Mouse (Mus musculus): ENCODE results near the gene Tlr4. TPM values are rescaled to one million over a fixed set of nuclear protein-coding genes. Genes with fewer than 3 reads are reported as not detected.

Tlr4 gene
- polyA plus RNA-seq, 1 experiment from 2014 or later: 1.1 TPM

DNA sequence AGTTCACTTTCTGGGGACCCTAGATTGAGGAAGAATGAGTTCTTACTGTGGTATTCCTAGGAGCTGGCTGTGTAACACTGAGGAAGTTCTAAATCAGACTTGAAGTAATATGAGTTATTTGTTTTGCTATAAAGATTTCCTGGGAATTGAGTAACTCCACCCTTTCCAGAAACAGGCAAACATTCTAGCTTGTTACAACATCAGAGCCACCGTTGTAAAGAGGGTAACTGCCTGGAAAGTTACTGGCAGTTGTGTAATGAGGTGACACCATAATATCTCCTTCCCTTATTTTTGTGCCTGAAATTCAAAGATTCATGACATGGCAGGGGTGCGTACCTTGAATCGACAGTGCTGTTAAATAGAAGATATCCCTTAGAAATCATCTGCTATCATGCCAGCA, 24.6 kb downstream of the Tlr4 start:
- no peak overlapping the region for H3K4me2 ChIP-seq (replicated peaks)
- H3K9me3 ChIP-seq: no peaks in the 10 kb centered on the region
- H3K9ac ChIP-seq: no peak overlapping the region
- H3K4me3 ChIP-seq: no peak overlapping the region
- no peaks in the 10 kb centered on the region for H3K4me1 ChIP-seq
- 86% methylated on average over 3 of the region's 3 CpGs for WGBS
- ATAC-seq (ENCODE audit: low FRiP score, low read depth): no peak
- H3K27ac ChIP-seq: no peak overlapping the region
- H3K36me3 ChIP-seq: no peaks in the 10 kb centered on the region
- H3K27me3 ChIP-seq (replicated peaks): no peaks in the 10 kb centered on the region

GRCm38 (mm10) chr4:66856992-66857391, 29.6 kb downstream of the Tlr4 start:
- Histone ChIP-seq H3K9ac (no peak overlapping the region), H3K4me1 (no peaks in the 10 kb centered on the region), H3K36me3 (no peaks in the 10 kb centered on the region), H3K9me3 (no peaks in the 10 kb centered on the region), H3K27me3 (replicated peaks) (no peaks in the 10 kb centered on the region), H3K27ac (no peak overlapping the region), H3K4me2 (replicated peaks) (no peak overlapping the region), H3K4me3 (no peak overlapping the region)
- 91% methylated on average over 1 of the region's 1 CpGs for WGBS
- ATAC-seq (ENCODE audit: low FRiP score, low read depth): no peak

DNA sequence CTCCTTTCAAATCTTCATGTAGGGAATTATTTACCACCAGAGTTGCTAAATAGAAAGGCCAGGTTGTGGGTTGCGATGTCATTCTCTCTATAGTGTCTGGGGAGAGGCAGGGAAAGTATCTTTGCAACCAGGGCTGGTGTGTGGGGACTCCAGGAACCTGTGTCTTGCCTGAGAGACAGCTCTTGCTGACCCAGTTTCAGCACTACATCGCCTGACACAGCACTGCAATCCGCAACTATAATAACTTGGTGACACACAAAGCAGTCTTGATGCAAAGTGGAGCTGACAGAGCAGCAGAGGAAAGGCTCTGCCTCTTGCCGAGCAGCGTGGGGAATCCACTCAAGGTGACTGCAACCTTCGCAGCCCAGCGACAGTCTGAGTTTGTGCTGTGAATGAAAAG, 42.5 kb downstream of the Tlr4 start:
- no peak for ATAC-seq (ENCODE audit: low FRiP score, low read depth)
- H3K9me3 ChIP-seq: no peaks in the 10 kb centered on the region
- no peaks in the 10 kb centered on the region for H3K36me3 ChIP-seq
- 70% methylated on average over 7 of the region's 7 CpGs for WGBS
- no peaks in the 10 kb centered on the region for H3K4me1 ChIP-seq
- no peaks in the 10 kb centered on the region for H3K27me3 ChIP-seq (replicated peaks)
- no peak overlapping the region for H3K27ac ChIP-seq
- no peak overlapping the region for H3K9ac ChIP-seq
- no peak overlapping the region for H3K4me3 ChIP-seq
- no peak overlapping the region for H3K4me2 ChIP-seq (replicated peaks)

GRCm38 (mm10) chr4:66872026-66872425, 44.6 kb downstream of the Tlr4 start:
- no peak for ATAC-seq (ENCODE audit: low FRiP score, low read depth)
- WGBS: 90% methylated on average over 5 of the region's 5 CpGs
- Histone ChIP-seq H3K4me2 (replicated peaks) (no peak overlapping the region), H3K9ac (no peak overlapping the region), H3K4me1 (no peaks in the 10 kb centered on the region), H3K36me3 (no peaks in the 10 kb centered on the region), H3K27ac (no peak overlapping the region), H3K4me3 (no peak overlapping the region), H3K9me3 (no peaks in the 10 kb centered on the region), H3K27me3 (replicated peaks) (no peaks in the 10 kb centered on the region)

DNA sequence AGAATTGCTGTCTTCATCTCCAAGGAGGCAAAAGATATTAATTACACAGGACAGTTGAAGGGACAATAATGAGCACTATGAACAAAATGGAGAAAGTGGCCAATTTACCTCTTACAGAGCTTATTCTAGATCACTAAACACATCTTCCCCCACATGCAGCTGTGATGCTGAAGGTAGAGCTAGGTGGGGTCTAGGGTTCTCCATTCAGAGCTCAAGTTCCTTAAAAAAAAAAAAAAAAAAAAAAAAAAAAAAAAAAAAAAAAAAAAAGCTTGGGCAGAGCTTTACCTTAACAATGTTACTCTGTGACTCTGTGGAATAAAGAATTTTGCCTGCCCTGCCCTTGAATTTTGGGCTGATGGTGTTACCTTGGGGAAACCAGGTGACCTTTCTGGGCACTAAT, 46.0 kb downstream of the Tlr4 start:
- no peak overlapping the region for H3K27ac ChIP-seq
- no peaks in the 10 kb centered on the region for H3K36me3 ChIP-seq
- H3K4me2 ChIP-seq (replicated peaks): no peak overlapping the region
- ATAC-seq (ENCODE audit: low FRiP score, low read depth): no peak
- H3K9ac ChIP-seq: no peak overlapping the region
- H3K4me3 ChIP-seq: no peak overlapping the region
- H3K27me3 ChIP-seq (replicated peaks): no peaks in the 10 kb centered on the region
- no peaks in the 10 kb centered on the region for H3K9me3 ChIP-seq
- no peaks in the 10 kb centered on the region for H3K4me1 ChIP-seq

DNA sequence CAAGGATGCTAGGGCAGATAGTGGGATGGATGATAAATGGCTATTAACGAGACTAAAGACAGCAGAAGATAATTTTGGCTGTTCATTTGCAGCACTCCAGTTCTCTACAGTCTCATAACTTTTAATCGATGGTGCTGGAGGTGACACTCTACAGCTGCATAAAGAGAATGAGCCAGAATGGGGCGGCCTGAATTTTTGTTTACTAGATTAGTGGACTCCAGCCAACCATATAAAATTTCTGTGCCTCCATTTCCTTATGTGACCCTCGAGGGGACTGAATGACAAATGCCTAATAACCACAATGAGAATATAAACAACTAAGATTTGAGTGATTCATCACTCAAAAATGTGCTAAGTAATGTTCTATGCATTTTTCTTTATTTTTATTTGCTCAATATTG, 48.4 kb downstream of the Tlr4 start:
- 81% methylated on average over 4 of the region's 4 CpGs for WGBS
- no peaks in the 10 kb centered on the region for H3K9me3 ChIP-seq
- H3K27me3 ChIP-seq (replicated peaks): no peaks in the 10 kb centered on the region

DNA sequence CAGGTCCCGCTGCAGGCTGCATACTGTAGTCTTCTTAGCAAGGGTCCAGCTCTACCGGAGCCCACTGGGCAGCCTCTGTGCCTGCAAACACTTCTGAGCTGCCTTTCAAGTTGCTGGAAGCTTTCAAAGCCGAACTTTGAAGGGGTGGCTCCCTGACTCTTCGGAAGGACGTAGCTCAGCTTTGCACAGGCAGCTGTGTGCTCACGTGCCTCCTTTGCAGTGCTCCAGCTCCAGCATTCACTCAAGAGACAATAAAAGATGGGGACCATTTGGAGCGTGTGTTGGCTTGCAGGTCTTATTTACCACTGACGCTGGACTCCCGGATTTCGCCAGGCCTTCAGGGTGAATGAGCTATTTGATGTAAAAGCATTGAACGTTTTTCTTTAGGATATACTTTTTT, 50.2 kb downstream of the Tlr4 start:
- Histone ChIP-seq H3K27ac (no peak overlapping the region), H3K4me1 (no peaks in the 10 kb centered on the region), H3K27me3 (replicated peaks) (no peaks in the 10 kb centered on the region), H3K36me3 (no peaks in the 10 kb centered on the region), H3K9me3 (no peaks in the 10 kb centered on the region), H3K4me3 (no peak overlapping the region), H3K9ac (no peak overlapping the region), H3K4me2 (replicated peaks) (no peak overlapping the region)
- no peak for ATAC-seq (ENCODE audit: low FRiP score, low read depth)
- 57% methylated on average over 11 of the region's 11 CpGs for WGBS

More for the DNA sequence above, 48.4 kb downstream of the Tlr4 start:
- Histone ChIP-seq H3K4me1 (no peaks in the 10 kb centered on the region), H3K4me2 (replicated peaks) (no peak overlapping the region), H3K36me3 (no peaks in the 10 kb centered on the region), H3K27ac (no peak overlapping the region), H3K4me3 (no peak overlapping the region), H3K9ac (no peak overlapping the region)
- ATAC-seq (ENCODE audit: low FRiP score, low read depth): no peak

DNA sequence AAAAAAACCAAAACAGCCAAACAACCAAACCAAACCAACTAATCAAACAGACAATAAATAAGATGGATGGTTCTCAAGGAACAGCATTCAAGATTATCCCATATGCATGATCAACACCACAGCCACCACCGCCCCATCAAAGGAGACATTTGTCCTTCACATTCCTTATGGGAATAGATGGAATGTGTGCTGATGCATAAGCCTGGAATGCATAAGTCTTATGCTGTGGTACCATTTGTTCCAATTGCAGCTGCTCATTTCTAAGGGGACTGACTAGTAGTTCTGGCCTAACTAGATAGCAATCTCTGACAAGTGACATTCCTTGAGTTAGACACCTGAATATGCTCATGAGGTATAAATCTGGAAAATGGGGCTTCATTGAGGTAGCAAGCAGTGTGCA, 54.1 kb downstream of the Tlr4 start:
- no peak for ATAC-seq (ENCODE audit: low FRiP score, low read depth)
- H3K4me3 ChIP-seq: no peak overlapping the region
- 92% methylated on average over 1 of the region's 1 CpGs for WGBS
- no peaks in the 10 kb centered on the region for H3K4me1 ChIP-seq
- no peaks in the 10 kb centered on the region for H3K36me3 ChIP-seq
- H3K9me3 ChIP-seq: no peaks in the 10 kb centered on the region
- no peak overlapping the region for H3K27ac ChIP-seq
- no peak overlapping the region for H3K4me2 ChIP-seq (replicated peaks)
- no peaks in the 10 kb centered on the region for H3K27me3 ChIP-seq (replicated peaks)
- H3K9ac ChIP-seq: no peak overlapping the region

- no peaks in the 10 kb centered on the region for H3K27me3 ChIP-seq (replicated peaks)
- WGBS: 89% methylated on average over 5 of the region's 5 CpGs
- no peaks in the 10 kb centered on the region for H3K9me3 ChIP-seq
- no peak for ATAC-seq (ENCODE audit: low FRiP score, low read depth)
- H3K9ac ChIP-seq: no peak overlapping the region
- H3K4me3 ChIP-seq: no peak overlapping the region
- H3K27ac ChIP-seq: no peak overlapping the region
- no peak overlapping the region for H3K4me2 ChIP-seq (replicated peaks)
- no peaks in the 10 kb centered on the region for H3K36me3 ChIP-seq
- no peaks in the 10 kb centered on the region for H3K4me1 ChIP-seq
Observed at GRCm38 (mm10) chr4:66883264-66883663, 55.9 kb downstream of the Tlr4 start.

- Histone ChIP-seq H3K9ac (no peak overlapping the region), H3K4me2 (replicated peaks) (no peak overlapping the region), H3K36me3 (no peaks in the 10 kb centered on the region), H3K27ac (no peak overlapping the region), H3K4me1 (no peaks in the 10 kb centered on the region), H3K4me3 (no peak overlapping the region), H3K27me3 (replicated peaks) (no peaks in the 10 kb centered on the region), H3K9me3 (no peaks in the 10 kb centered on the region)
- no peak for ATAC-seq (ENCODE audit: low FRiP score, low read depth)
- 55% methylated on average over 2 of the region's 2 CpGs for WGBS
Observed at GRCm38 (mm10) chr4:66894547-66894946, 67.2 kb downstream of the Tlr4 start.

GRCm38 (mm10) chr4:66894981-66895380, 67.6 kb downstream of the Tlr4 start:
- no peaks in the 10 kb centered on the region for H3K4me1 ChIP-seq

GRCm38 (mm10) chr4:66900126-66900525, 72.7 kb downstream of the Tlr4 start:
- no peaks in the 10 kb centered on the region for H3K4me1 ChIP-seq
- H3K9me3 ChIP-seq: no peaks in the 10 kb centered on the region
- no peak overlapping the region for H3K4me2 ChIP-seq (replicated peaks)
- H3K27ac ChIP-seq: no peak overlapping the region
- ATAC-seq (ENCODE audit: low FRiP score, low read depth): no peak
- H3K9ac ChIP-seq: no peak overlapping the region
- no peak overlapping the region for H3K4me3 ChIP-seq
- no peaks in the 10 kb centered on the region for H3K36me3 ChIP-seq
- H3K27me3 ChIP-seq (replicated peaks): no peaks in the 10 kb centered on the region

More at GRCm38 (mm10) chr4:66894981-66895380, 67.6 kb downstream of the Tlr4 start:
- WGBS: 87% methylated on average over 7 of the region's 7 CpGs
- no peak for ATAC-seq (ENCODE audit: low FRiP score, low read depth)
- H3K9ac ChIP-seq: no peak overlapping the region
- H3K36me3 ChIP-seq: no peaks in the 10 kb centered on the region
- H3K4me2 ChIP-seq (replicated peaks): no peak overlapping the region
- H3K27ac ChIP-seq: no peak overlapping the region
- H3K9me3 ChIP-seq: no peaks in the 10 kb centered on the region
- no peak overlapping the region for H3K4me3 ChIP-seq
- H3K27me3 ChIP-seq (replicated peaks): no peaks in the 10 kb centered on the region

- no peak overlapping the region for H3K9ac ChIP-seq
Observed at GRCm38 (mm10) chr4:66901498-66901897, 74.1 kb downstream of the Tlr4 start.

GRCm38 (mm10) chr4:66908376-66908775, 81.0 kb downstream of the Tlr4 start:
- Histone ChIP-seq H3K36me3 (no peaks in the 10 kb centered on the region), H3K9me3 (no peaks in the 10 kb centered on the region), H3K9ac (no peak overlapping the region), H3K27me3 (replicated peaks) (no peaks in the 10 kb centered on the region), H3K4me3 (no peak overlapping the region), H3K4me1 (no peaks in the 10 kb centered on the region), H3K4me2 (replicated peaks) (no peak overlapping the region), H3K27ac (no peak overlapping the region)
- no peak for ATAC-seq (ENCODE audit: low FRiP score, low read depth)

More at GRCm38 (mm10) chr4:66901498-66901897, 74.1 kb downstream of the Tlr4 start:
- Histone ChIP-seq H3K36me3 (no peaks in the 10 kb centered on the region), H3K4me3 (no peak overlapping the region), H3K4me1 (no peaks in the 10 kb centered on the region), H3K27me3 (replicated peaks) (no peaks in the 10 kb centered on the region), H3K9me3 (no peaks in the 10 kb centered on the region), H3K27ac (no peak overlapping the region), H3K4me2 (replicated peaks) (no peak overlapping the region)
- ATAC-seq (ENCODE audit: low FRiP score, low read depth): no peak
